Mouse (Mus musculus) layer of hippocampus, adult 8-10 months (tissue): Measurements from ENCODE around the gene Slc6a6. TPM values are rescaled to one million over a fixed set of nuclear protein-coding genes. Genes with fewer than 3 reads are reported as not detected.

Experiments used
- DNase-seq, 2 experiments: peaks; one replicate each; pipeline ENCODE4 v3.0.0; 2022; ENCODE audit warnings: low spot score in 2 of 2
- total RNA-seq, 4 experiments: library from RNA; stranded (reverse); gene quantifications; 2 replicates each; pipeline ENCODE4 v1.2.4; 2022

Gene Slc6a6
- total RNA-seq, 4 experiments from 2014 or later: 142 to 166 (median 152) TPM

GRCm38 (mm10) chr6:91773951-91774350, 90.1 kb downstream of the Slc6a6 start:
- no peak for DNase-seq

DNA sequence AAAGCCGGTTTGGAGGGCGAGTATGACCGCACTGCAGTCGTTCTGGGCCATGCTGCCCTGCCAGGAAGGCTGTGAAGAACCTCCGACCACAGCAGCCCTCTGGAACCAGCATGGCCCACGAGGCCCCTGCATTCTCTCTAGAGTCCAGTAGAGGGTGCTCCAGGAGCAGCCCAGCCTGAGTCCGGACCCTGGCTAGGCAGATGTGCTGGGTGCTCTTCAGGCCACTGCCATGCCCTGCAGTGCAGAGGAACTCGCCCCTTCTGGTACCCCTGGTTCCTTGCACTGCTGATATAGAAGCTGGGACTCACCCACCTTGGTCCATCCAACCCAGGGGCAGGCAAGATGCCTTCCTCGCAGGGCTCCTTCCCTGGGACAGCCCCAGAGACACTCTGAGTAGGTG, 92.7 kb downstream of the Slc6a6 start:
- peak in 1 of 2 experiments; percentile 42 for DNase-seq

DNA sequence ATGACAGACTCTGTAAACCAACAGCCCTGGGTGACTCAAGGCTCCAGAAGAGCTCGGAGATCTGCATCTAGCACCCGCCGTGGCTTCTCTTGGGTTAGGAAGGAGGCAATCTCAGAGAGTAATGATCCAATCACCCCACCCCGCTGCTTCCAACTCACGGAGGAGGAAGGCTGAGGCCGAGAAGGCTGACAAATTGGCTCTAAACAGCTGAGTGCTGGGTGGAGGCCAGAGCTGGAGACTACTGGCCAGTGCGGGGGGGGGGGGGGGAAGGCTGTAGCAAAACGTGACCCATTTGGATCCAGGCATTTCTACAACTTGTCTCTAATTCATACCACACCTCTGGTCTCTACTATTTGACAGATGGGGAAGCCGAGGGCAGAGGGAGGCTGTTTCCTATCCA, 95.4 kb downstream of the Slc6a6 start:
- no peak for DNase-seq

DNA sequence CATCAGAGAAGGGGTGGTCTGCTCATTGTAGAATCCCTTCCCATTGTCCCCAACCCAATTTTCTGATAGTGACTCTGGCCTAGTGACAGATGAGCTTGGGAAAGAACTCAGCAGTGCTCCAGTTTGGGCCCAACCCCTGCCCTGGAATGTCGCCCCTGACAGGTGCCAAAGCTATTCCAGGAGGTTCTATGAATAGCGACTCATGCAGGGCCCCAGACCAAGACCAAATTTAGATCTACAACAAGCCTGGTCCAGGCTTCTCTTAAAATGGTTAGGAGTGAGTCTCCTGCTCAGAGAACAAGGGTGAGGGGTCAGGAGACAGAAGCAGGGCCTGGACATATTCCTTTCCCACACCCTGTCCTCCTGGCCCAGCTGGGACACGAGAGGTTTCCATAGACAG, 101.2 kb downstream of the Slc6a6 start:
- DNase-seq: no peak

DNA sequence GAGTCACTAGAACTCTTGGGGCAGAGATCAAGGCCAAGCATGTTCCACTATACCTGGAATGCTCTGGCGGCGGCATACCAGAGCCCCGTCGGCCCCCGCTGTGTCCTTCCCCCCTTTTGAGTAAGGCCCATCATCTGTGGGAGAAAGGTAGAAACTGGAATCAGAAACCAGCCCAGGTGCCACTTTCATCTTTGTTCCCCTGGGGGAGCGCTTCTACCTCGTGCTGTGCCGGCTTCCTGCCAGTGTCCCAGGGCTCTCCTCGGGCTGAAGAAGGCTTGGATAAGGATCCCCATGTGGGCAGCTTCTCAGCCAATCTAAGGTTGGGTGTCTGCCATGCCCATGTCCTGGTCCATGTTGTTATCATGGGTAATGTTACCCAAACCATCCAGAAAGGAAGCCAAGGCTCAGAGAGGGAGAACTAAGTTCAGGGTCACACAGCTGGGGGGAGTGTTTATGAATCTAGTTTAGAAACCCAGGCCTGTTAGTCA, 104.5 kb downstream of the Slc6a6 start:
- DNase-seq: no peak

GRCm38 (mm10) chr6:91795640-91796039, 111.8 kb downstream of the Slc6a6 start:
- DNase-seq: no peak

DNA sequence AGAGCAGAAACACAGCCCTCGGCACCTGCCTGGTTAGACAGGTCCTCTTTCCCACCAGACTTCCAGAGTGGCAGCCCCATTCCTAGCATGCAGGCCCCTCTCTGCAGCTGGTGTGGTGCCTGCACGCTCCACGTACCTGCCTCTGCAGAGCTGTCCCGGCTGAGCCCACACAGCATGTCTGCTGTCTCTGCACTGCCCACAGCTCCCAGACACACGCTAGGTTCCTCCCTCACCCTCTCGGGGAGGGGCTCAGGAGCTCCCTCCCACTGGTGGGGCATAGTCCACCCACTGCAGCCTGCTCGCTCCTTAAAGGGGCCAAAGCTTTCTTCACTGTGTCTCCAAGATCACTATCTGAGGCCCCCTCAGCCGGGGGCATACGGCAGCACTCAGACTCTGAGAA, 112.2 kb downstream of the Slc6a6 start:
- no peak for DNase-seq

GRCm38 (mm10) chr6:91796736-91797135, 112.9 kb downstream of the Slc6a6 start:
- no peak for DNase-seq

GRCm38 (mm10) chr6:91798496-91798895, 114.6 kb downstream of the Slc6a6 start:
- DNase-seq: peak in 1 of 2 experiments; percentile 26

DNA sequence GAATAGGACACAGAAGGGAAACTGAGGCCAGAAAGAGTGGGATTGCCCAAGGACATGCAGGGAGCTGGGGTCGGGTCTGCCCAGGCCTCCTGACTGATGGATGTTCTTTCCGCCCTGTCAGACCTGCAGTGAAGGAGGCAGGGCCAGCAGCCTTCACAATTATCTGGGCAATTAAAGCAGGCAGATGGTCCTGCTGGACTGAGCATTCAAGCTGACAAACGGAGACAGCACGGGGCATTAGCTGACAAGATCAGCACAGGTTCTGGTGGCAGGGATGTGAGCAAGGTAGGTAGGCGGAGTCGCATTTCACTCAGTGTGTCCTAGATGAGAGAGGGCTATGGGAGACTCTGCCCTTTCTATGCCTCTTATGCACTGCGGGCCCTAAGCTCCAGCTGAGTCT, 120.3 kb downstream of the Slc6a6 start:
- DNase-seq: no peak

DNA sequence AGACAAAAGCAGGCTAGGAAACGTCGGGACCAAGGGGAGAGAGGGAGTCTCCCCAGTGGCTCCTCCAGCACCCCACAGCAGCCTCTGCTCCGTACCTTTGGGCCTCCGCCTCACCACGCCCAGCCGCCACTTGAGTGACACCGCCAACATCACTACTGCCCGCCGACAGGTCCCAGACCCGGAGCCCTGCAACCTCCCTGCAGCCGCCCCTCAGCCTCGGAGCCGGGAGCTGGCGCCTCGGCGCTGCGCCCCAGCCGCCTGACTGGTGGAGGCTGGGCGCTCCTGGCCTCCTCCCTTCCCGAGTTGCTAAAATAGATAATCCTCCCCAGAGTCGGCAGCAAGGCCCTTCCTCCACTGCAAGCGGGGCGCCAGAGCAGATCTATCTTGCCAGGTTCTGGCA, 123.3 kb downstream of the Slc6a6 start:
- no peak for DNase-seq

DNA sequence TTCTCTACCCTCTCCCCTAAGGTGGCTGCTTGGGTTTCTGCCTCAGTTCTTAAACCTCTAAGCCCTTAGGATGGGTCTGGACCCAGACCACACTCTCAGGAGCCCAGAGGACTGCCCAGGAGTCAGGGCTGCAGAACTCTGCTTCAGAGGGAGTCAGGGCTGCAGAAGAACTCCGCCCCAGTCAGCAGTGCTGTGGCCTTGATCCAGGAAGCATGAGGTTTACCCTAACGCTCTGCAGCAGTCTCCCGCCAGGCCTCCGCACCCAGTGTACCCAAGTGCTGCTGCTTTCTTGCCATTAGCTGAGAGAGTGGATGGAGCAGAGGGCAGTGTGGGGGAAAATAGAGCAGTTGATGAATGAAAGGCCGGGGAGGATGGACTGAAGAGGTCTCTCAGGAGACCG, 124.2 kb downstream of the Slc6a6 start:
- no peak for DNase-seq

Other genes with a start within 250 kb of the Slc6a6 start
- 10 to 100 TPM; 20.7 to 23.4 (median 22.2) TPM for gene Chchd4, start 210.5 kb upstream of the Slc6a6 start, total RNA-seq
- 10 to 100 TPM; 31.1 to 35.9 (median 34.1) TPM for gene Tmem43, start 210.3 kb upstream of the Slc6a6 start, total RNA-seq
- 10 to 100 TPM; 11.7 to 16.0 (median 13.7) TPM for gene Xpc, start 168.2 kb upstream of the Slc6a6 start, total RNA-seq
- 10 to 100 TPM; 32.4 to 35.7 (median 32.9) TPM for gene Lsm3, start 168.1 kb upstream of the Slc6a6 start, total RNA-seq
- 10 to 100 TPM in 1 of 4 experiments, 1 to 10 TPM in 3; 7.9 to 10.8 (median 8.6) TPM for gene Grip2, start 143.2 kb downstream of the Slc6a6 start, total RNA-seq
- gene Ccdc174, start 194.0 kb downstream of the Slc6a6 start, total RNA-seq: 10 to 100 TPM; 22.8 to 31.0 (median 24.2) TPM
- gene 4930590J08Rik, start 218.8 kb downstream of the Slc6a6 start, total RNA-seq: 1 to 10 TPM; 2.5 to 3.8 (median 3.6) TPM